Mouse (Mus musculus) MEL (cell line): ENCODE measurements around the gene Soga1.

Source experiments
- NRF1 ChIP-seq: IDR thresholded peaks from 2 replicates; pipeline ENCODE4 v1.6.1; 2014; ENCODE audit warnings: low read depth, mild to moderate bottlenecking, inconsistent platforms, low read length, improper control_type of control experiment, moderate library complexity; ENCODE audit not compliant: poor library complexity, insufficient read depth, severe bottlenecking
- POLR2A ChIP-seq, 2 experiments: IDR thresholded peaks; 2 replicates each; pipeline ENCODE4 v1.6.1; 2011 to 2012; ENCODE audit warnings: low read length in 2 of 2, mild to moderate bottlenecking in 2 of 2, control low read depth in 1 of 2, improper control_type of control experiment in 1 of 2, low read depth in 1 of 2, moderate library complexity in 1 of 2; ENCODE audit not compliant: control insufficient read depth in 1 of 2, insufficient read depth in 1 of 2, poor library complexity in 1 of 2
- SMC3 ChIP-seq: IDR thresholded peaks from 2 replicates; pipeline ENCODE4 v1.6.1; 2011; ENCODE audit warnings: low read depth, low read length, improper control_type of control experiment

DNA sequence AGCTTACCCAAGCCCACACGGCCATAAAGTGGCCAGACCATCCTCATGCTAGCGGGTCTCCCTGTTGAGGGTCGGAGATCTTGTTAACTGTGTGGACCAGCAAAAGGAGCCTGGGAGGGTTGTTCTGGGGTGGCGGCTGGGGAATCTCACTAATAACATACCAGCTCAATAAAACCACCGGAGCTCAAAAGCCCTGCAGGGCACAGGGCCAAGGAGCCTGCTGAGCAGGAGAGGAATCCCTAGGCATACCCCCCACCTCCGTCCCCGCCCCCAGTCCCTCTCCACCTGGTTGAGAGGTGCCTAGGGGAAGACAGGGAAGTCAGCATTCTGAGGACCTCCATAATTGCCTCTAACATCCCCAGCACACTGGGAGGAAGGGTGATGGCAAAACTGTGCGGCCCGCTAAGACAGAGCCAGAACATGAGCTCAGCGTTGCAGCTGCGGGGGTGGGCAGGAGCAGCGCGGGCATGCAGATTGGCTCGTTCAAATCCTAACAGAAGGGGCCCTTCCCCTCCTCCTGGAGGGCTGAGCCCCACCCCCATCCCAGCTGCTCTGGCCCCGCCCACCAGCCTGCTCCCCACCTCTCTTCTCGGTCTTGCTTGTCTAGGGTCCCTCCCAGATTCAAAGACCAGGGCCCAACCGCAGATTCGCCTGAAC is 20.6 kb downstream of the Soga1 start:
- TF ChIP-seq POLR2A (IDR thresholded peaks at IDR 0.05; ENCODE audit: control insufficient read depth in 1 of 2, insufficient read depth in 1 of 2, low read depth in 1 of 2, low read length in 2 of 2, poor library complexity in 1 of 2) (no peak), SMC3 (no peak), NRF1 (no peak)
